Mouse (Mus musculus) liver, adult 2 months (tissue): Measurements from ENCODE around the gene Gls.

Source experiments
- CTCF ChIP-seq: fragments of 200-500 bp; IDR thresholded peaks from 2 replicates; pipeline ENCODE4 v1.5.1; 2011; ENCODE audit warnings: low read depth, low read length, control low read depth
- POLR2A ChIP-seq: fragments of 200-500 bp; IDR thresholded peaks from 2 replicates; pipeline ENCODE4 v1.6.1; 2011; ENCODE audit warnings: low read length, control low read depth; ENCODE audit not compliant: insufficient read depth; ENCODE audit errors: extremely low read depth

GRCm38 (mm10) chr1:52146214-52146970 lies 86.6 kb downstream of the Gls start:
- no peak for TF ChIP-seq POLR2A
- peak; percentile 62 for TF ChIP-seq CTCF
